Mouse (Mus musculus) left cerebral cortex, postnatal 10 days (tissue): Measurements from ENCODE around the gene Ick. TPM values are rescaled to one million over a fixed set of nuclear protein-coding genes. Genes with fewer than 3 reads are reported as not detected.
"Not testable (repeated sequence)": the region's sequence is repeated elsewhere in the genome, so short reads cannot be mapped to it uniquely, and the experiment has no call there.

Experiments
- DNase-seq, 2 experiments: peaks; one replicate each; pipeline ENCODE4 v3.0.0; 2021 to 2022; ENCODE audit warnings: low spot score in 2 of 2, mixed read lengths in 1 of 2; ENCODE audit errors: extremely low spot score in 1 of 2
- intact Hi-C: fragments of 180-260 bp; cut with DNase I; formaldehyde crosslinking; loops from one replicate; pipeline ENCODE4 v1.15.1; 2025
- total RNA-seq, 2 experiments: library from RNA; stranded (reverse); gene quantifications; 2 replicates each; pipeline ENCODE4 v1.2.3; 2021

Ick gene
- 10 to 100 TPM; 23.8 to 27.2 TPM for total RNA-seq

- intact Hi-C loops: no loop called here
- peak; percentile 91 to 93 for DNase-seq
Observed at GRCm38 (mm10) chr9:78108796-78109239, at the start of gene Ick, which contains the start of gene Fbxo9. Ick (plus strand) TSS chr9:78109192. Fbxo9 (minus strand) TSS chr9:78109065.

GRCm38 (mm10) chr9:78059525-78060120 is 49.4 kb upstream of the Ick start:
- no peak for DNase-seq
- intact Hi-C loops: no loop called here

- intact Hi-C loops: no loop called here
- no peak for DNase-seq
Observed at GRCm38 (mm10) chr9:78062392-78062791, 46.6 kb upstream of the Ick start.

GRCm38 (mm10) chr9:78064121-78064520 is 44.9 kb upstream of the Ick start:
- intact Hi-C loops: no loop called here
- DNase-seq: no peak

- intact Hi-C loops: no loop called here
- no peak for DNase-seq
Observed at GRCm38 (mm10) chr9:78070496-78070895, 38.5 kb upstream of the Ick start.

GRCm38 (mm10) chr9:78071626-78072025 is 37.4 kb upstream of the Ick start:
- DNase-seq: no peak
- intact Hi-C loops: no loop called here

- DNase-seq, intact Hi-C loops: not testable (repeated sequence)
Observed at GRCm38 (mm10) chr9:78073291-78073690, 35.7 kb upstream of the Ick start.

- DNase-seq: no peak
- intact Hi-C loops: no loop called here
Observed at GRCm38 (mm10) chr9:78073713-78074340, 35.2 kb upstream of the Ick start.

- no peak for DNase-seq
- intact Hi-C loops: no loop called here
Observed at GRCm38 (mm10) chr9:78075256-78075655, 33.7 kb upstream of the Ick start.

- intact Hi-C loops: no loop called here
- DNase-seq: no peak
Observed at GRCm38 (mm10) chr9:78078240-78078639, 30.8 kb upstream of the Ick start.

GRCm38 (mm10) chr9:78081835-78082234 is 27.2 kb upstream of the Ick start:
- no peak for DNase-seq
- intact Hi-C loops: no loop called here

GRCm38 (mm10) chr9:78084341-78084740 is 24.7 kb upstream of the Ick start:
- intact Hi-C loops: no loop called here
- DNase-seq: no peak

GRCm38 (mm10) chr9:78085722-78086287 is 23.2 kb upstream of the Ick start:
- intact Hi-C loops: no loop called here
- DNase-seq: no peak

- no peak for DNase-seq
- intact Hi-C loops: no loop called here
Observed at GRCm38 (mm10) chr9:78087751-78088150, 21.2 kb upstream of the Ick start.

GRCm38 (mm10) chr9:78088521-78088920 is 20.5 kb upstream of the Ick start:
- DNase-seq: no peak
- intact Hi-C loops: no loop called here

GRCm38 (mm10) chr9:78088971-78089370 is 20.0 kb upstream of the Ick start:
- intact Hi-C loops: no loop called here
- no peak for DNase-seq

- DNase-seq: peak in 1 of 2 experiments; percentile 38
- intact Hi-C loops: no loop called here
Observed at GRCm38 (mm10) chr9:78089906-78090305, 19.1 kb upstream of the Ick start.

GRCm38 (mm10) chr9:78090596-78090995 is 18.4 kb upstream of the Ick start:
- no peak for DNase-seq
- intact Hi-C loops: no loop called here

- no peak for DNase-seq
- intact Hi-C loops: no loop called here
Observed at GRCm38 (mm10) chr9:78095686-78096085, 13.3 kb upstream of the Ick start.

- intact Hi-C loops: no loop called here
- no peak for DNase-seq
Observed at GRCm38 (mm10) chr9:78096376-78096775, 12.6 kb upstream of the Ick start.
